Mouse (Mus musculus) left cerebral cortex, postnatal 25 days (tissue): ENCODE results near the gene Nags. TPM values are rescaled to one million over a fixed set of nuclear protein-coding genes. Genes with fewer than 3 reads are reported as not detected.

Source experiments
- DNase-seq, 2 experiments: peaks; one replicate each; pipeline ENCODE4 v3.0.0; 2022; ENCODE audit warnings: low spot score in 2 of 2, mixed read lengths in 1 of 2
- intact Hi-C: fragments of 180-260 bp; cut with DNase I; formaldehyde crosslinking; loops from one replicate; pipeline ENCODE4 v1.15.1; 2025
- total RNA-seq, 2 experiments: library from RNA; stranded (reverse); gene quantifications; 2 replicates each; pipeline ENCODE4 v1.2.3; 2021

The Nags gene
- total RNA-seq, 2 experiments from 2014 or later: not detected

DNA sequence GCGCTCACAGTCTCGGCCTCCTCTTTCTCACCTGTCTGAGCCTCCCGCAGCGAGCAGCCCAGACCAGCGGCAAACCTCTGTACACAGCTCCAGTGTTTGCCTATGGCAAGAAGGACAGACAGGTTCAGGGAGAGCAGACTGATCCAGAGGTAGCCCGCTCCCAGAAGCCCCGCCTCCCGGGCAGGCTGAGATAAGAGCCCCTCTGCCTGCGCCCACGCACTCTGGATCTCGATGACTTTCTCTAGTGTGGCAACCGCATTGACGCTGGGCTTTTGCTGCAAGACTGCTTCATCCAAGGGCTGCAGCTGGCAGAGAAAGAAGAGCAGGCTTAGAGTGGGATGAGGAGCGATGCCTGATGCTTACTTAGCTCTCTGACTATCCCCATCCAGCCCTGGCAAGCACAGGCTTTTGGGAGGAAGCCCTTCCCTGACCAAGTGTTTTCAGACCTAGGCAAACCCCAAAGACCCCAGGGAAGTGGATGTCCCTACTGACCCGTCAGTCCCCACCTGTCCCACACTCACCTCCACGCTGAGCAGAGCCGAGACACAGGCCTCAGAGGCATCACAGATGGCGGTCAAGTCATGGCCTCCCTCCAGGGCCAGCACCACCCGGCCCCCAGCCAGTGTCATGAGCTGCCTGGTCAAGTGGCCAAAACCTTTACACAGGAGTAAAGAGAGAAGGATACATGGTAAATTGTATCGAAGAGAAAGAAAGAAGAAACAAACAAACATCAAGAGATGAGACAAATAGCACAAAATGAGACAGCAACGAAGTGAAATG lies 50.9 kb downstream of the Nags start:
- DNase-seq: peak in 1 of 2 experiments; percentile 72
- intact Hi-C loops: no loop called here

DNA sequence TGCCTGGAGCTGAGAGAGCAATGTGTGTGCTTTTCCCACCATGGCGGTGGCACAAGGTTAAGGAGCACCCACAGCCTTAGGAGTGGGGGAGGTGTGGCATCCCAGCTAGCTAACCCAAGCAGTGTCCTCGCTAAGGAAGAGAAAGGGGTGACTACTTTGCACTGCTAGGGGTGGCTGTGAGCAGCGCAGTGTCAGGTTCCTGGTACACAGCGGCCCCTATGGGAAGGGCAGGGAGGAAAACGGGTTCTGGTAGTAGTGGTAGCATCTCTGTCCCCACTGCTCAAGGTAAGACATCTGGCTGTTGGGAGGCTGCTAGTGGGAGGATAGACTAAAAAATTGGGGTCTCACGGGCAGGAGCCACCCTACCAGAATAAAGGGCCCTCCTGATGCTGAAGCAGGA lies 52.9 kb downstream of the Nags start:
- intact Hi-C loops: no loop called here
- no peak for DNase-seq

Other genes with a start within 250 kb of the Nags start
- gene Sost, start 178.5 kb upstream of the Nags start, total RNA-seq: not detected
- gene Cfap97d1, start 161.2 kb upstream of the Nags start, total RNA-seq: not detected
- 100 to 1,000 TPM; 217 to 237 TPM for gene Dusp3, start 158.5 kb upstream of the Nags start, total RNA-seq
- gene Mpp3, start 117.1 kb upstream of the Nags start, total RNA-seq: 10 to 100 TPM; 71.2 to 72.9 TPM
- not detected for gene Cd300lg, start 104.0 kb upstream of the Nags start, total RNA-seq
- gene Mpp2, start 57.0 kb upstream of the Nags start, total RNA-seq: 100 to 1,000 TPM; 153 to 174 TPM
- not detected for gene Ppy, start 44.2 kb upstream of the Nags start, total RNA-seq
- gene Pyy, start 37.7 kb upstream of the Nags start, total RNA-seq: not detected
- 10 to 100 TPM; 24.8 to 28.0 TPM for gene Tmem101, start 10.9 kb downstream of the Nags start, total RNA-seq
- 10 to 100 TPM; 58.3 to 66.4 TPM for gene Lsm12, start 39.8 kb downstream of the Nags start, total RNA-seq
- 10 to 100 TPM; 55.7 to 61.8 TPM for gene G6pc3, start 44.1 kb downstream of the Nags start, total RNA-seq
- 100 to 1,000 TPM; 243 to 261 TPM for gene Hdac5, start 84.7 kb downstream of the Nags start, total RNA-seq
- 1 to 10 TPM in 1 of 2 experiments, under 1 TPM in 1; 0.94 to 1.1 TPM for gene BC030867, start 103.4 kb downstream of the Nags start, total RNA-seq
- gene Asb16, start 123.2 kb downstream of the Nags start, total RNA-seq: 1 to 10 TPM; 1.2 TPM
- 10 to 100 TPM; 67.8 to 71.4 TPM for gene Tmub2, start 139.4 kb downstream of the Nags start, total RNA-seq
- 100 to 1,000 TPM; 231 to 242 TPM for gene Atxn7l3, start 151.1 kb downstream of the Nags start, total RNA-seq
- gene Ubtf, start 174.2 kb downstream of the Nags start, total RNA-seq: 100 to 1,000 TPM; 123 to 127 TPM
- gene Slc4a1, start 220.7 kb downstream of the Nags start, total RNA-seq: under 1 TPM; 0.62 to 0.73 TPM
- 100 to 1,000 TPM; 441 to 469 TPM for gene Rundc3a, start 247.9 kb downstream of the Nags start, total RNA-seq